Mouse (Mus musculus) gastrocnemius, adult 18-20 months (tissue): Measurements from ENCODE around the gene Zfp788. TPM values are rescaled to one million over a fixed set of nuclear protein-coding genes. Genes with fewer than 3 reads are reported as not detected.
"Not testable (repeated sequence)": the region's sequence is repeated elsewhere in the genome, so short reads cannot be mapped to it uniquely, and the experiment has no call there.

ENCODE experiments used
- DNase-seq: peaks from one replicate; pipeline ENCODE4 v3.0.0; 2021; ENCODE audit warnings: low spot score
- long read RNA-seq, 2 experiments: library from polyadenylated mRNA; stranded (forward); transcript quantifications; one replicate each; pipeline ENCODE4 v2.0.0; 2021
- total RNA-seq, 2 experiments: library from RNA; stranded (reverse); gene quantifications; 2 replicates each; pipeline ENCODE4 v1.2.3; 2021

Zfp788 gene
- 10 to 100 TPM in 1 of 2 experiments, 1 to 10 TPM in 1; 9.1 to 10.8 TPM for total RNA-seq
- long read RNA-seq, experiment 1, partial matches to known transcripts: 0 of 9 reads
- long read RNA-seq, experiment 1, other reads (novel, unspliced or antisense): 5 of 9 reads
- long read RNA-seq, experiment 2, partial matches to known transcripts: 1 of 10 reads
- long read RNA-seq, experiment 2, other reads (novel, unspliced or antisense): 3 of 10 reads

DNA sequence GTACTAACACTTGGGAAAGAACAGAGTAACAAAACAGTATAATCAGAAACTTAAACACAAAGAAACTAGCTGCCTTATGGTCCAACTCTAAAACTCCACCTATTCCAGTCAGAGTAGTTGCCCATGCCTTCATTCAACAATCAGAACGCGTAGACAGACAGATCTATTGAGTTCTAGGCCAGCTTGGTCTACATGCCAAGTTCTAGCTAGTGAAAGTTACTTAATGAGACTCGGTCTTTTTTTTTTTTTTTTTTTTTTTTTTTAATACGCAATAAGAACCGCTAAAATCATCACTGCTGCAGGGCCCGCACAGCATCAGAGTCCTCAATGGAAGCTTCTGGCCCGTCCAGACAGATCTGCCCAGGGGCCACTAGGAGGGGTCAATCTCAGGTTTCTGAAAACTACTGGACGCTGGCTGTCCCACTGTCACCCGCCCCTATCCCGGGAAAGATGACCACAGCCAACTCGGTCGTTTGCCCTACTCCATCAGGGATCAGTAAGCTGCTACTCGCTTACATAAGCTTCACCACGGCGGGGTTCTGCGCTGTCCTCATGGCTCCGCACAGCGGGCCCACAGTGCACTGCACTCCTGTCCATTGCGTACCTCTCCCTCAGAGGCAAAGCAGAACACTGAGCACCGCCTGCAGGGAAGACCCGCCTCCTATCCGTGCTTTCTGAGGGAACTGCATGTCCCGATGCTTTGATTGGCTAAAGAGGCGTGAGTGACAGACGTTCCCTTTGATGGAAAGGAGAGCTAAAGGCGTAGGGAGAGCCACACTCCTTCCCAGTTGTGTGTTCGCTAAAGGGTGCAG is at the start of gene Zfp788:
Zfp788 (plus strand) TSS at position 795 of the 812 bp plus-strand sequence.
- peak; percentile 95 for DNase-seq

DNA sequence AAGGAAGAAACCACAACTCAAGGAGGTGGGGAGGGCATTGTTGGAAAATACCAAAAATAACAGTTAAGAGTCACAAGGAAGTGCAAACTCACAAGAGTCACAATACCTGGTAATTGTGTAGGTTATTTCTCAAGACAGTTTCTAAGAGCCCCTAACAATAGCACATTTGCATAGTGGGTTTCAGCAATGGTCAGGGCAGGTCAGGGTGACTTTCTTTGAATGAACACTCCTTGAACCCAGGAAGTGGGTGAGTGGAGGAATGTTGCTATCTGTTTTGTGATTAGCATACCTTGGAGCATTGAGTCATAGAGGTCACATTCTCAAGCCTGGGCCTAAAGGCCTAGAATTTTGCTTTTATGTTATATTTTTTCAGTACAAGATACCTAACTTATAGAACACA is 45.2 kb upstream of the Zfp788 start:
- not testable (repeated sequence) for DNase-seq

DNA sequence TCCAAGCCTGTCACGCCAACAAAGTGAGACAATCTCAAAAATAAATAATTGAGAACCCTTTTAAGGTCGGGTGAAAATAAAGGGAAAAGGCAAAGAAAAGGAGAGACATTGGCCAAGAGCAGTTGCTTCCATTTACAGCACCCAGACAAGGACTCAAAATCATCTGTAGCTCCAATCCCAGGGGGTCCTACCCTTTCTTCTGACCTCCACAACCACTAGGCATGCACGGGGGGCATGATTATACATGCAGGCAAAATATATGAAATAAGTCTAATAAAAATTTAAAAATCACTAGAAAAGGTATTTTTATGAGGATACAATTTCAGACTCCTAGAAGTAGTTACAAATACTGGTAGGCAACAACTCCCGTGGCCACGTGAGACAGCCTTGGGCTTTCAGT is 34.4 kb upstream of the Zfp788 start:
- no peak for DNase-seq

DNA sequence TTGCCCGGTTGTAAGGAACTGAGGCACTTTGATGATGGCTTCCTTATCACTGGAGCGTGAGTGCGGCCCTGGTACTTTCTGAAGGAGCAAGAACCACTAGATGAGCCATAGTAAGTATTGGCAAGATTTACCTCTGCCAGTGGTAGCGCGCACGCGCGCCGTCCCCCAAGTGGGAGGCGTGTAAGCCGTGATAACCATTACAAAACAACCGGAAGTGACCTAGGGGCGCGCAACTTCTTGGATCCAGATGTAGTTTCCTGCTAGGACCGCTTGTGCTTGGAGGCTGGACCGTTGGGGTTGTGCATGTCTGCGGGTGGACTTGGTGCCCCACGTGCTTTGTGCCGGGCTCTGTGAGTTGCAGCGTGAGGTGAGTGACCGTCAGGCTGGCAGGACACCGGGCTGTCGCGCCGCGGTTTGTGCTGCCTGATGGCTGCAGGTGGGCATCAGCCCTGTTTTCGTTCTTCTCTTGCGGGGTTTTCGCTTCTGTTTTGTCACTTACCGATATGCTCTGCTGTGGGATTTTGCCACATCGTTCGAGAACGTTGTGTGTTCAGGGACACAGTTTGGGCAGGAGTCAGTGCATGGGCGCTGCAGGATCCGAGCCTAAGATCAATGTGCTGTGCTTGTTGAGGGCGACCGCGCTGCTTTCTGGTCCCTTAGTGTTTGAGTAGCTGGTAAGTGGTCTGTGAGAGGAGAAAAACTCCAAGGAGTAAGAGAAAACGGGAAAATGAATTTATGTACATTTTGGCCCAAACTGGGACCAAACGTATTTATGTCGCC is 33.8 kb upstream of the Zfp788 start, which contains the start of gene 2610021A01Rik:
2610021A01Rik (plus strand) TSS at position 197 of the 780 bp plus-strand sequence.
- peak; percentile 88 for DNase-seq

DNA sequence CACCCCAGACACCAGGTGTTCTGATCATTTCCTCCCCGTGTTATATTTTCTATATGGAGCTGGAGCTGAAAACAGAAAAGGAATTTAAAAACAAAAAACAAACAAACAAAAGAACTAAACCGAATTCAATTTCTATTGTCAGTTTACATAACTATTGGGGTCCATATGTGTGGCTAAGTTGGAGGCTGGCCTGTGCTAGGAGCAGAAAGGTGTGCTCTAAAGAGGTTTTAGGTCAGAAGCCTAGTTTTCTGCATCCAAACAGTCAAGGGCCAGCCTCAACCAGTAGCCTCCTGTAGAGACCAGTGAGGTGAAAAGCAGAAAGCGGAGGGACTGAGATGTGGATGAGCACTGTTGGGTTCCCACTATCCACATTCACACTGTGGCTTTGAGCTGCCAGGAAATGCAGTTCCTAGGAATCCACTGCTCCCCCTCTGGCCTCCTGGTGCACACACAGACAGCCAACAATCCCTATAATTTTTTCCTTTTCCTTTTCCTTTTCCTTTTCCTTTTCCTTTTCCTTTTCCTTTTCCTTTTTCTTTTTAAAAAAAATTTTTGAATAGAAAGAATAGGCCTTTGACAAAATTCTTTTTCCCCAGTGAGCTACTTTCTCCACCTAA is 33.0 kb upstream of the Zfp788 start:
- no peak for DNase-seq

DNA sequence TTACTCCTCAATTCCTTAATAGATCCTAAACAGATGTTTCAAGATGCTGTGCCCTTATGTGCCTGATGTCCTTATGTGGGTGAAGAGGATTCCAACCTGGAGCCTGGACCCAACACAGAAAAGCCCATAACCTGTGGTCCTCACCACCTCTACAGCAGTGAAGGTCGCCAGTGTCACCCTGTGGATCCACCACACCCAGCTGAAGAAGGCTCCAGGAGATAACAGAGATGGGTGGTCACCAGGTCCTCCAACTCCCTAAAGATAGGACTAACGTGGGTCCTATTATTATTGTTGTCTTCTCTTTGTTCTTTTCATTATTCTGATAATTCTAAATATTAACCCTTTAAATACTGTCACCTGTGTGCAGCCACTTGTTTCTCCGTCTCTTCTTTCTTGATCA is 21.3 kb upstream of the Zfp788 start:
- no peak for DNase-seq

DNA sequence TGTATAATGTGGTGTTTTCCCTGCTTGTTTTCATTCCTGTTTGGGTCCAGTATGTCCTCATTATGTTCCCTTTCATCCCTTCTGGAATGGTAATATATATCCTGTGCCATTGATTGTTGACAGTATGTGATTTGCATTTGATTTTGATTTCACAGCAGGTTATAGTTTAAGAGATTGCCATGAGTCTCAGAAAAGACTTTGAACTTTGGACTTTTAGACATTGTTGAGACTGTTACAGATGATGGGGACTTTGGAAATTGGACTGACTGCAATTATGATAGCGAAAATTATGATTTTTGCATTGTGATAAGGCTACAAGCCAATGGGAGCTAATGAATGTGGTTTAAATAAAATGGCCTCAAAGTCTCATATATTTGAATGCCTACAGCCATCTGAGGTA is 16.8 kb upstream of the Zfp788 start:
- DNase-seq: not testable (repeated sequence)

DNA sequence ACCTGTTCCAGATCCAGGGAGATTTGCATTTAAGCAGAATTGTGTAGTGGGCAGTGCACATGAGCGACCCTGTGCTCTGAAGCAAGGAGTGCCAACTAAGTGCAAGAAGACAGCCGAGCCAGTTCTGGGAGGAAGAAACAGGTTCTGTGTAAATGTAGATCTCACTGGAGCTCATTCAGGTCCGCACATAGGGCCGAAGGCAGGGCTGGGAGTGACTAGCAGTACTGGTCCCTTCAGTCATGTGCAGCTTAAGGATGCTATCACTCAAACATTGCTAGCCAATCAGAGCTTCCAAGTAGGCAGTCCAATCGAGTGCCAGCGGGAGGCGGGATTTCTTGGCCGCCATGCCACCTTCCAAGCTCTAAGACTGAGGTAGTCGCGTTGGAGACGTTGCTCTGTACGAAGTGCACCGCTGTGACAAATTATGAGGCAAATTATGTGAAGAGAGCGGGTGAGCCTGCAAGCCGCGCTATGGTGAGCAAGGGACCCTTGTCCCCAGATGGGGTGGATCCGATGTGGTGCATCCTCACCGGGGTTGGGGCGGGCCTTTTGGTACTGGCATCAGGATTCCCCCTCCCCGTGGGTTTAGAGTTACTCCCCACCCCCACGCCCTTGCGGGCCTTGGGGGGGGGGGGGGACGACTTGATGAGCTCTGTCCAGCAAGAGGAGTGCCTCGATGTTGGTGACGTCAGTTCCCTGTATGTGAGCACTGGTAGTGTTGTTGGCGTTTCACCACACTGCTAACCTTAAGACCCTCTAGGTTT is 400 bp downstream of the Zfp788 start:
- DNase-seq: peak; percentile 92

DNA sequence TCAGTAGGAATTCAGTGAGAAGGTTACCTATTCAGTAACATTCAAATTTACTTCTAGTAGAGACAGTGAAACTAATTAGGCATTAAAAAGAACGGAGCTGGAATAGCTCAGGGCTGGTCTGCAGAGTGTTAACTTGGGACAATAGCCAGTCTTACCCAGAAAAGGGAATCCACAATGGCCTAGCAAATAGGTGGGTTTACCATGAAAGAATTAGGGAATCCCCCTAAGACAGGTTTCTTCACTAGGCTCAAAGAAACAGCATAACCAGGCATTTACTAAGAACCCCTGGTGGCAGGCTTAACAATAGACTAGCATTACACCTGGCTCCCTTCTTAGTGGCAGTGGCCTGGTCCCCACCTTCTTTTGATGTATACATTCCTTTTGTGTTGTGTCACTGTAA is 41.3 kb downstream of the Zfp788 start:
- DNase-seq: not testable (repeated sequence)

Other genes with a start within 250 kb of the Zfp788 start
- gene AI987944, start 239.8 kb upstream of the Zfp788 start, total RNA-seq: 10 to 100 TPM; 12.0 to 12.3 TPM
- under 1 TPM; 0.26 to 0.32 TPM for gene Vmn2r57, start 184.5 kb upstream of the Zfp788 start, total RNA-seq
- gene Gm20449, start 133.8 kb upstream of the Zfp788 start, total RNA-seq: under 1 TPM in 1 of 2 experiments, not detected in 1; 0.14 TPM
- gene AW146154, start 133.3 kb upstream of the Zfp788 start, total RNA-seq: 1 to 10 TPM; 3.2 to 3.9 TPM
- not detected for gene Gm6871, start 59.5 kb upstream of the Zfp788 start, total RNA-seq
- 10 to 100 TPM; 10.1 to 13.9 TPM for gene 2610021A01Rik, start 34.0 kb upstream of the Zfp788 start, total RNA-seq
- gene Vmn2r58, start 239.5 kb downstream of the Zfp788 start, total RNA-seq: not detected